Mouse (Mus musculus): Measurements from ENCODE around the gene Krt35.

Krt35 gene

DNA sequence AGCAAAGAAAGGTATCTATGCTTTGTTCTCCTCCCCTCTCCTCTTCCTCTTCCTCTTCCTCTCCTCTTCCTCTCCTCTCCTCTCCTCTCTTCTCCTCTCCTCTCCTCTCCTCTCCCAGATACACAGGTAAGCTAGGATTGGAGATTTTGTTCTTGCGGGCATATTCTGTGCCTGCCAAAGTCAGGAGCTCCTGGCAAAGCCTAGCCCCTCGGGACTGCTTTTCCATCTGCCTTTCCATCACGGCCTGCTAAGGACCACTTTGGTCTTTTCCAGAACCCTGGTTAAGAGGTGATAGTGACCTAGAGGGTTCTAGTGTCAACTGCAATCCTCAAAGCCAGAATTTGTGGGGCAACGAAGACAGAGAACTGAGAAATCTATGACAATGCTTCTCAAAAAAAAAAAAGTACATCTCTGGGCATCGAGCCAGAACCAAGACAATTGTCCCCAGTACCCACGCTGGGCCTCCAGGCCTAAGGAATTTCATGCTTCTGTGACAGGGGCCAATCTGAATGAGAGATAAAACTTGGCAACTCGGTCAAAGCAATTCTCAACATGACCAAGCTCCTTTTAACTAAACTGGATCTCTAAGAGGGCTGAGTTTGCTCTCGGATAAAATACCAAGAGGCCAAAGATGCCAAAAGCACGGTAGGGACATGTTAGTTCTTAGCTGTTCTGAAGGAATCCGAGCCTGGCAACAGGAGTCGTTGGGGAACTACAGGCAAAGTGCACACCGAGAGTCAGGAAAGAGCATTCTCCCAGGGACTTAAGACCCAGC lies 29.6 kb downstream of the Krt35 start:
- DNase-seq (ENCODE audit: low spot score in 2 of 2), result no peak

GRCm38 (mm10) chr11:100058875-100059274 lies 37.2 kb downstream of the Krt35 start:
- DNase-seq (ENCODE audit: low spot score in 2 of 2), result no peak

- DNase-seq (ENCODE audit: low spot score in 2 of 2), result no peak
Observed at GRCm38 (mm10) chr11:100055686-100056655, 40.1 kb downstream of the Krt35 start.

DNA sequence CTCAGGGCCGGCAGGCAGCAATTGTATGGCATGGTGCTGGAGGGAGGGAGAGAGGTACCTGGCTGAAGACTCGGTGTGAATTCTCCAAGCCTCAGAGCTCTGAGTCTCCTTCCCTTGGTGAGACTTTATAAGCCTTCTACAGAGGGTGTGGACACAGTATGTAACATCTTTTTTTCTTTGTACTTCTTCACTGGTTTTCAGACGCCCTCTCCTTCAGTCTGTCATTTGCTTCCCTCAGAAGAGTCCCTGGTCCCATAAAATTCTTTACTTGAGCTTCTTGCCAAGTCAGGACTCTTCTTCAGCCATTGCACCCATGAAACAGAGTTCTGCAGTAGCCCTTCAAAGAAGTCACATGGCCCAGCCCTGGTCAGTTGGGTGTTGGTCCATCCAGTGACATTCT lies 45.6 kb downstream of the Krt35 start, which contains the start of gene Krt31:
TSS of gene Krt31 (minus strand) at position 101 of the 400 bp plus-strand sequence.
- DNase-seq (ENCODE audit: low spot score in 2 of 2), result no peak

GRCm38 (mm10) chr11:100047193-100047592 lies 48.8 kb downstream of the Krt35 start:
- no peak for DNase-seq (ENCODE audit: low spot score in 2 of 2)

GRCm38 (mm10) chr11:100046303-100046866 lies 49.7 kb downstream of the Krt35 start:
- DNase-seq (ENCODE audit: low spot score in 2 of 2), result no peak

All from spleen, postnatal 14 days (tissue).